Mouse (Mus musculus): ENCODE measurements around the gene Slc25a40.

- TF ChIP-seq CTCF (IDR thresholded peaks at IDR 0.05), result no peak
- TF ChIP-seq EP300 (IDR thresholded peaks at IDR 0.05; ENCODE audit: insufficient read depth, low read depth, low read length), result no peak
These were observed 1.5 kb downstream of the Slc25a40 start for GRCm38 (mm10) chr5:8424116-8424515.
